Mouse (Mus musculus) neutrophil, adult 5-6 weeks (primary cell): Measurements from ENCODE around the gene Bax. TPM values are rescaled to one million over a fixed set of nuclear protein-coding genes. Genes with fewer than 3 reads are reported as not detected.
"Not testable (repeated sequence)": the region's sequence is repeated elsewhere in the genome, so short reads cannot be mapped to it uniquely, and the experiment has no call there.

Experiments
- ATAC-seq: fragments of 151-379, 151-347 bp; 2 replicates; pipeline ENCODE4 v1.8.0; 2017; ENCODE audit warnings: mild to moderate bottlenecking, moderate TSS enrichment; ENCODE audit not compliant: insufficient number of reproducible peaks, poor library complexity, low FRiP score, severe bottlenecking; ENCODE audit errors: extremely low read depth
- total RNA-seq: library from RNA; stranded (forward); fragments of 200-1000 nt; gene quantifications from 2 replicates; pipeline ENCODE4 v1.2.3, GENCODE M21; 2017

The Bax gene
- total RNA-seq, 1 experiment from 2014 or later: 31.1 TPM

DNA sequence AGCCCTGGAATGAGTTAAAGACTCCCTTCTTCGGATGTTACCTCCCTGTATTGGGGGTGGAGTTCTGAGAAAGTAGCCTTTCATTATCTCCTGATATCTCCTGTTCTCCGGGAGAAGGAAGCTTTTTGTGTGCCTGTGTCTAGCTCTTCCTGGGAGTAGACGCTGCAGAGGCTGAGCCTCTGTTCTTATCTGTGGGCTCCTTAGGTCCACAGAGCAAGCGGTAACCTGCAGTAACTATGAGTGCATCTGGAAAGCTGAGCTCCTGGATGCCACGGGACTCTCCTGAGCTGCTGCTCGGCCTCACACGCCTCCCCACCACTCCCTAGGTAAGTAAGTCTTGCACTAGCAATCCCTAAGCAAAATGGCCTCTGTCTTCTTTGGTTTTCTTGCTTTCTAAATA lies 19.5 kb upstream of the Bax start:
- no peak for ATAC-seq

DNA sequence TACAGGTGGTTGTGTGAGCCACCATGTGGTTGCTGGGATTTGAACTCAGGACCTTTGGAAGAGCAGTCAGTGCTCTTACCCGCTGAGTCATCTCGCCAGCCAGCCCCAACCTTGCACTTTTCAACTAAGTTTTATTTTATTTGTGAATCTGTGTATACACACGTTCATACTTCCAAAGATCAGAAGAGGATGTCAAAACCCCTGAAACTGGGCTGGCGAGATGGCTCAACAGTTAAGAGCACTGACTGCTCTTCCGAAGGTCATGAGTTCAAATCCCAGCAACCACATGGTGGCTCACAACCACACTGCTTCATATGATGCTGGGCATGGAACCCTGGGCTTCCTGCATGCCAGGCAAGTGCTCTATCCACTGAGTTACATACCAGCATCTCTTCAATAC lies 18.3 kb upstream of the Bax start:
- ATAC-seq: not testable (repeated sequence)

DNA sequence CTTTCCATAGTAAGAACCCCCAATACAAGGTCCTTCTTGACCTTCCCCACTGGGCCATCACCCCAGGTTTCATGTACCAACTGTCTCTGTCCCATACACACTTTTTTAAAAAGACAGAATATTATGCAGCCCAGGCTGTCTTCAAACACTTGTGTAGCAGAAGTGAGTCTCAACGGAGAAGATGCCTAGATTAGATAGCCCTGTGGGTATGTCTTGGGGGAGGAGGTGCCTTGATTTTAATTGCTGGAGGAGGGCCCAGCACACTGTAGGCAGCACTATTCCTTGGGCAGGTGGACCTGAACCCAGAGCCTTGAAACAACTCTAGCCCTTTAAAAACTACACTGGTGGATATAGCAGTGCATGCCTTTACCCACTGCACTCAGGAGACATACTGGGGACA lies 15.5 kb upstream of the Bax start:
- ATAC-seq: no peak

DNA sequence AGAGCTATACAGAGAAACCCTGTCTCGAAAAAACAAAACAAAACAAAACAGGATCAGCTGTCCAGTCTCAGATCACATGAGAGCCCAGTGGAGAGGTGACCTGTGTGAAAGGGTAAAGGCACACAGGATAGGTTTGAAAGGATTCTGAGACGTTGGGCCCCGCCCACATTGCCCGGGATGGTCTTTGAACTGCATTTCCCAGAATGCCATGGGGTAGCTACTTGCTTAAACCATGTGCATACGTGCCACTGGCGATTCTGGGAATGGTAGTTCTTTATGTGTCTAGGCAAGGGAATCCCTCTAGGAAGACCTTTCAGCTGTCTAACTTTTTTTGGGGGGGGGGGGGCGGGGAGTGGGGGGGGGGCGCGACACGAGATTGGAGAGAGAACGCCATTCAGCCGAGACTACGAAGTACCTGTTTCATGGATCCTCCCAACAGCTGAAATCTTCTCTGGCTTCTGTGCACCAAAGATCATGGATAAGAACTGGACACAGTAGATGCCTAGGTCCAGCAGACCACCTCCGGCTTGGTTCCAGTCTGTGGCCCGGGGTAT lies 14.8 kb upstream of the Bax start, which contains the start of gene Tulp2:
Gene Tulp2, plus strand, starts transcription at position 504 of the 554 bp plus-strand sequence.
- peak; percentile 61; the same call in 1 of the 2 replicates for ATAC-seq

DNA sequence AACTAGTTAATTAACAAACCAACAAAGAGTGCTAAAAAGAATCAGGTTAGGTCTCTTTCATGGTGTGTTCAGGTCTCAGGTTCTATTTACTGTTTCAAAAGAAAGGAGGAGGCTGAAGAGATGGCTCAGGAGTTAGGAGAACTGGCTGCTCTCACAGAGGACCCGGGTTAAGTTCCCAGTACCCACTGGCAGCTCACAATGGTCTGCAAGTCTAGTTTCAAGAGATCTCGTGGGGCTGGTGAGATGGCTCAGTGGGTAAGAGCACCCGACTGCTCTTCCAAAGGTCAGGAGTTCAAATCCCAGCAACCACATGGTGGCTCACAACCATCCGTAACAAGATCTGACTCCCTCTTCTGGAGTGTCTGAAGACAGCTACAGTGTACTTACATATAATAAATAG lies 13.6 kb upstream of the Bax start:
- ATAC-seq: not testable (repeated sequence)

DNA sequence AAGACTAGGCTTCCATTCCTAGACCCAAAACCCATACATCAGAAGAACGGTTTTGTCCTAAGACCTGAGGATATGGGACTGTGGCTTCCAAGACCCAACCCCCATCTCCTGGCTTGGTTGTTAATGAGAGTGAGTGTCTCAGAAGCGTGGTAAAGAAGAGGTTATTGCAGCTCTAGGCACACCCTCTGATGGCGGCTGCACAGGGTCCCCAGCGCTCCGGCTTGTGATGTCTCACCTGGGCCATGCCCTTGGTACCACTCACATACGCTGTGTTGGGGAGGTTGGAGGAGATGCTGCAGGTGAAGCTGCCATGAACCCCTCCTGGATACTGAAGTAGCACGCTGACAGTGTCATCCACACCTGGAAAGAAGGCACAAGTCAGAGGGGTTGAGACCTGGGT lies 12.1 kb upstream of the Bax start:
- ATAC-seq: no peak

DNA sequence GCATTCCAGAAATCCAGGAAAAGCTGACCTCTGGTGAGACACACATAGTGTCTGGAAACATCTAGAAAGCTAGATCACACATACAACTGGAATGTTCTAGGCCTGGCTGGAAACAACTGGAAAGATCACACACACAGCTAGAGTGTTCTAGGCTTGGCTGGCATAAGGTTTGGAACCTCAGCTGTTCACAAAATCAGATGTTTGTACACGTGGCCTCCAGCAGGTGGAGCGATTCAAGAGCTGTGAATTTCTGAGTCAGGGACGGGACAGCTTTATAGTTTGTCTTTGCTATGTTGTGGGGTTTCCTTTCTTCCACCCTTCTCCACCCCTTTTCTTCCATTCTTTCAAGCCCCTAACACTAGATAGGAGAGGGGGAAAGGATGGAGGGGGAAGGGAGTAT lies 10.3 kb upstream of the Bax start:
- ATAC-seq: peak; percentile 71

DNA sequence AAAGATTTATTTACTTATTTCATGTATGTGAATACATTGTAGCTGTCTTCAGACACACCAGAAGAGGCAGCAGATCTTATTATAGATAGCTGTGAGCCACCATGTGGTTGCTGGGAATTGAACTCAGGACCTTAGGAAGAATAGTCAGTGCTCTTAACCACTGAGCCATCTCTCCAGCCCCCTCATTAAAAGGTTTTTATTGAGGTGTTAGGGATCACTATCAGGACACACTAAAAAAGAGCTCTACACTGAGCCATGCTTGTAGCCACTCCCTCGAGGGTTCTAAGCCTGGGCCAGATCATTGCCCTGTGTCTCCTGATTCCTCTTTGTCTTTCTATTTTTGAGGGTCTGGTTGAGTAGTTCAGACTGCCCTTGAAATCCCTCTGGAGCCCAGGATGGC lies 9.8 kb upstream of the Bax start:
- ATAC-seq: no peak

DNA sequence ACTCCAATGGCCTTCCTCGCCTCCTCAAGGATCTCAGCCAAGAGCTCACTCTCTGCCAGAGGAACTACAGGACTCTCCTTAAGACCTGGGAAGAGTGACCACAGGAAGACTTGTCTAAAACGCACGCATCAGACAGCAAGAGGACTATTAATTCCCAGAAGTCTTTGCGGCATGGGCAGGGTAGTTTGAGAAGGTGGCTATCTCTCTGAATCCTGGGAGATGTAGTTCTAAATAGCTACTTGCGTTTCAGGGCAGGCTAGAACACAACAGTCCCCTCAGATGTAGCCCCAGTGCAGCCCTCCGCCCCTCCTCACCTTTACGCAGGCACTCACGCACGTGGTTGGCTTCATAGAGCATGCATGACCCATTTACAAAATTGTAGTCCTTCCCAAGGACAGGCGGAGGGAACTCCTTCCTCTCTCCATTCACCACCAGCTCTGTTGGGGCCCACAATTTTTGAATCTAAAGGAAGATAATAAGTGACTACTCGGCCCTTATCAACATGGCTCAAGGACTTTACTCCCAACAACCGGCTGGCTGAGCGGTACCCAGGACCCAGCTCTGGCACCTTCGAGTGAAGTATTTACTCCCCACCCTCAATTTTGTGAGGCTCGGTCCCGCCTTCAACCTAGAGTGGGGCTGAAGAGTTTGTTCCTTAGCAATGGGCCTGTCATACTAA lies 8.7 kb upstream of the Bax start:
- ATAC-seq: no peak

DNA sequence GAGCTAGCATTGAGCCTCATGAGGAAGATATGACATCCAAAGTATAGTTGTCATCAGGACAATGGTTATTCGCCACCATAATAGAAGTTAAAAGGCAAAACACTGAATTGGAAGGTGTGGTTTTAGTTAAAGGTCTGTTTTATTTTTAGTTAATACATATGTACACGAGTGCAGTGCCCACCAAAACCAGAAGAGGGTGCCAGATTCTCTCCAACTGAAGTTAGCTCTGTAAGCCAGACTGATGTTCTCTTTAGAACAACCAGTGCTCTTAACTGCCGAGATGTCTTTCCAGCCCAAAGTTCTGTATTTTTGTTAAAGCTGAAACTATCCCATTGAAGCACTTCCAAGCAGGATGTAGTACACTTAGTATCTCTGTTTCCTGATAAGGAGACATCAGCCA lies 4.2 kb upstream of the Bax start:
- ATAC-seq: peak; percentile 73

DNA sequence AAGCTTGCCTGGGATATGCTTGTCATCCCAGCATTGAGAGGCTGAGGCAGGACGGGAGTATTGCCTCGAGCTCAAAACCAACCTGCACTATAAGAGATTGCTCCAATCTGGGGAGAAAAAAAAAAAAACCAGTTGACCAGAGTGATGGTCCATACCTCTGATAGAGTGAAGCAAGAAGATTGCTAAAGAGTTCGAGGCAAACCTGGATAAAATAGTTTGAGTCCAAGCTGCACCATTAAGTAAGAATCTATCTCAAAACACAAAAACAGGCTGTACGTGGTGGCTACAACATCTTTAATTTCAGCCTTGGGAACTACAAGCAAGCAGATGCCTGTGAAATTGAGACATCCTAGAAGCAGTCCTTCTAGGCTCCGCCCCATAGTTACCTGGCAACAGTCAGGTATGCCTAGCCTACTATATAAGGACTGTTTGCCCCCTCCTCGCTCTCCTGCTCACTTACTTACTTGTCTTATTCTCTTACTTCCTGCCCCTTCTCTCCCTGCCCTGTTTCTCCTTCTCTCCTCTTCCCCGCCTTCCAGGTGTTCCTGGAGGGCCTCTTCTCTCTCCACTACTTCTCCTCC lies 482 bp upstream of the Bax start:
- no peak for ATAC-seq

DNA sequence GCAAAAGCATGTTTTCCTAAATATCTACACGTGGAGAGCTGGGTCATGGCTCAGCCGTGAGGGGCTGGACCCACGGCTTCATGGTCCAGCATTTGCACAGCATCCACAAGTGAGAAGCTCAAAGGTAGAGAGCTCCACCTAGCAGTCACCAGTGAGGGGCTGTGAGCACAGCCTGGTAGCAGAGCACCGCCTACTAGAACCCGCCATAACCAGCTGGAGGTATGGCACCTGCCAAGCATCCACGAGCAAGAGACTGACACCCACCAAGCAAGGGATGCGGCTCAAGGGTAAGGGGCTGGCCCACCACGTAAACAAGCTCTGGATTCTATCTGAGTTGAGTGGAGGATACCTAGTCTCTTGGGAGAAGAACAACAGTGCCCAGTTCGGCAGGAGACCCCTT lies 1.1 kb downstream of the Bax start:
- ATAC-seq: no peak

DNA sequence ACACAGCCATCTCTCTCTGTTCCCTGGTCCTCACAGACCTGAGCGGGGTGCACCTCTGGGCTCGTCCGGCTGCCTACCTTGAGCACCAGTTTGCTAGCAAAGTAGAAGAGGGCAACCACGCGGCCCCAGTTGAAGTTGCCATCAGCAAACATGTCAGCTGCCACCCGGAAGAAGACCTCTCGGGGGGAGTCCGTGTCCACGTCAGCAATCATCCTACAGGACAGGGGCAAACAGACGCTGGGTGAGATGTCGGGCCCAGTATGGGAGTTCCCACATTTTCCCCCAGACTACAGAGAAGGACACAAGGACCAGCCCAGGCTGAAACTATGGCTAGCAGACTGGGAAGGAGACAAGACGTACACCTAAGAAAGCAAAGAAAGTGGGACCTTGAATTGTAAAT lies 1.6 kb downstream of the Bax start:
- ATAC-seq: no peak

DNA sequence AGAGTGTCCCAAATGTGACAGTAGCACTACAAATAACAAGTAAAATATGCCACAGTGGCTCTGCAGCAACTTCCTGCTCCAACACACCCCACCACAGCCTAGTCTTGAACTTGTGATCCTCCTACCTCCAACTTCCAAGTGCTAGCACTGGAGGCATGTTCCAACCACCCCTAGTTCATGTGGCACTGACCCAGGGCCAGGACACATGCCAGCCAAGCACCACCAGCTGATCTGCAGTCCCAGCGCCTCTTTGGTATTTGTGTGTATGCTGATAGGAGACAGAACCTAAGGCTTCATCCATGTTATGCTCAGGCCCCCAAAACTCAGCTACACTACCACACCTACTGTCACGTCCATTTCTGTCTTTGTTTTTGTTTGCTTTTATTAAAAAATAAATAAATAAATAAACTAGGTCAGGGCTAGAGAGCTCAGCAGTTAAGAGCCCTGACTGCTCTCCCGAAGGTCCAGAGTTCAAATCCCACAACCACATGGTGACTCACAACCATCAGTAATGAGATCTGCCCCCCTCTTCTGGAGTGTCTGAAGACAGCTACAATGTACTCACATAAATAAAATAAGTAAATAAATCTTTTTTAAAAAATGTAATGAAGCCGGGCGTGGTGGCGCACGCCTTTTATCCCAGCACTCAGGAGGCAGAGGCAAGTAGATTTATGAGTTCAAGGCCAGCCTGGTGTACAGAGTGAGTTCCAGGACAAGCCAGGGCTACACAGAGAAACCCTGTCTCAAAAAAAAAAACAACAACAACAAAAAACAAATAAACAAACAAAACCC lies 2.5 kb downstream of the Bax start:
- ATAC-seq: no peak

DNA sequence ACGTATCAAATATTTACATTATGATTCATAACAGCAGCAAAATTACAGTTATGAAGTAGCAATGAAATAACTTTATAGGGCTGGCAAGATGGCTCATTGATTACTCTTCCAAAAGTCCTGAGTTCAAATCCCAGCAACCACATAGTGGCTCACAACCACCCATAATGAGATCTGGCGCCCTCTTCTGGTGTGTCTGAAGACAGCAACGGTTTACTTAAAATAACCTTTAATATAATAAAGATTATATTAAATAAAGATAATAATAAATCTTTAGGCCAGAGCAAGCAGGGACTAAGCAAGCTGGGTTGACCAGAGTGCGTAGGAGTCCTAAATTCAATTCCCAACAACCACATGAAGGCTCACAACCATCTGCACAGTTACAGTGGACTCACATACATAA lies 3.8 kb downstream of the Bax start:
- ATAC-seq: not testable (repeated sequence)

DNA sequence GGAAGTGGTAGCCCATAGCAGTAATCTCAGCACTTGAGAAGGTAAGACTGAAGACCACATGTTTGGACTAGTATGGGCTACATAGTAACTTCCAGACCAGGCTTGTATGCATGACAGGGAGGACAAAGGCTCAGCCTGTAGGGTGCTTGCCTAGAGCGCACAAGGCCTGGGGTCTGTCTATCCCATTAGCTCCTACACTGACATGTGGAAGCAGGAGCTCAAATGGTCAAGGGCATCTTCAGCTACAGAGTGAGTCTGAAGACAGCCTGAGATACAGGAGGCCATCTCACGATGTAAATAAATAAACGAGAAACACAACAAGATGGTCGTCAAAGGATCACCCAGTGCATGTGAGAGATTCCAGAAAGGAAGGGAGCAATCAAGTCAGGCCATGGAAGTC lies 4.4 kb downstream of the Bax start:
- ATAC-seq: no peak

DNA sequence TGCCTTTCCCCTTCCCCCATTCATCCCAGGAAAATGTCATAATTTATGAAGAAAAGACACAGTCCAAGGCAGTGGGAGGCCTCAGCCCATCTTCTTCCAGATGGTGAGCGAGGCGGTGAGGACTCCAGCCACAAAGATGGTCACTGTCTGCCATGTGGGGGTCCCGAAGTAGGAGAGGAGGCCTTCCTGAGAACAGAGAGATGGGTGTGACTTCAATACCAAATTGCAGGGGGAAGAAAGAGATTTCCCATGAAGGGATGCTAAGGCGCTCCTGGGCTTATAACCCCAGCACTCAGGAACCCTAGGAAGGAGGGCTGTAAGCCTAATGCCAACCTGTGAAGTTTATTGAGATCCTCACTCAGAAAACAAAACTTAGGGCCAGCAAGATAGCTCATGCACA lies 4.9 kb downstream of the Bax start:
- no peak for ATAC-seq

DNA sequence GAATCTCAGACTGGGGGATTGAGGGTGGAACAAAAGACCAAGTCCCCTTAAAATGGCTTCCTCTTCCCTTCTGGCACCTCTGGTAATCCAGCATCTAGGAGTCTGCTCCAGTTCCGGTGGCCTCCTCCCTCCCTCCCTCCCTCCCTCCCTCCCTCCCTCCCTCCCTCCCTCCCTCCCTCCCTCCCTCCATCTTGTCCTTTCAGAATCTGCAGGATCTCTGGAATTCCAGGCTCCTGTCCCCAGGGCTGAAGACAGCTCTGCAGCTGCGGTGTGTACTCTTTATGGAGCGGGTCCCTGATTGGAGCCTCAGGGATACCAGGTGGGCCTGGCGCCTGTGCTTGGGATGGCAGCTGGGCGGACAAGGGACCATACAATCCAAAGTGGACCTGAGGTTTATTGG lies 5.4 kb downstream of the Bax start:
- ATAC-seq: no peak

DNA sequence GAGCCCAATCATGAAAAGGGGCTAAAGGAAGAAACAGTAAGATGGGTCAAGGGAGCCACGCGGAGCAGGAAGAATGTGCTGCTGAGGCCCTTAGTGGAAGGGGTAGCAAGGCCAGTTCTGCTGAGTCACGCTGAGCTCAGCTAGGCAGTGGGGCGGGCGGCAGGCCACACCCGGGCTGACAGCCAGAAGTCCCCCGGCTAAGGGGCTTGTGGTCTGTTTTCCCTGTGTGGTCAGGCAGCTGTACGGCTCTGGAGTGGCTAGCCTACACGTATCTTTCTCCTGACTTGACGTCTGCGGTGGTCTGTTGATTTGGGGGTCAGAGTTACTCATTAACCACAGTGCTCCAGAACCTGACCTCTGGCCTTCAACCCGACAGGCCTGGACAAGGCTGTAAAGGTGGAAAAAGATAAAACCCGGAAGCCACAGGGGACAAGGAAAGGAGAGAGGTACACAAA lies 5.8 kb downstream of the Bax start:
- ATAC-seq: no peak

DNA sequence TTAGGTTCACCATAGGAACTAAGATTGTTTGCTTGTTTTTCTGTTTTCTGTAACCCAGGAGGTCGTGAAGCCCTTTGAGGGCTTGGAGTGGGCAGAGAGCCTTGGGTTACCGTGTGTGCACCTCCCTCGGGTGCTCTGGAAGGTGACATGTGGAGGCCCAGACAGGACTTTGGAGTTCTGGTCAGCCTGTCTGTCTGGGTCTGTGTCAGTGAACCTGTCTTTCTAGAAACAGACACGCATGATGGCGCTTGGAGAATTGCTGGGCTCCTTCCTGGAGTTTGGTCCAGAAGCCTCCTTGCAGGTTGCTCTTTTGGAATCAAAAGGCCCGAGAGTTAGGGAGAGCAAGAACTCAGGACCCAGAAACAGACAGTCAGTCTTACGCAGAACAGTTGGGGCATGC lies 6.3 kb downstream of the Bax start:
- ATAC-seq: no peak
